Mouse (Mus musculus) midbrain, embryonic 14.5 days (tissue): ENCODE results near the gene 4921536K21Rik. TPM values are rescaled to one million over a fixed set of nuclear protein-coding genes. Genes with fewer than 3 reads are reported as not detected.

Source experiments
- ATAC-seq: fragments of 200-750 bp; cut with Nextera tagmentation; 2 replicates; pipeline ENCODE4 v1.8.0; 2017; ENCODE audit warnings: moderate number of reproducible peaks, moderate library complexity; ENCODE audit not compliant: low FRiP score, low TSS enrichment
- DNase-seq: peaks from one replicate; pipeline ENCODE4 v3.0.0-alpha.2; 2015
- H3K27ac ChIP-seq: fragments of 300-500 bp; sonication (generic); replicated peaks from 2 replicates; pipeline ENCODE4 v1.5.1; 2014; ENCODE audit warnings: mild to moderate bottlenecking, low read depth, low read length, moderate library complexity
- H3K27me3 ChIP-seq: fragments of 300-500 bp; sonication (generic); 2 replicates; pipeline ENCODE4 v1.6.1; 2014; ENCODE audit warnings: low read length, control low read depth, mixed read lengths; ENCODE audit not compliant: control insufficient read depth, insufficient read depth
- H3K36me3 ChIP-seq: fragments of 300-500 bp; sonication (generic); 2 replicates; pipeline ENCODE4 v1.6.1; 2014; ENCODE audit warnings: low read length, control low read depth; ENCODE audit not compliant: control insufficient read depth, insufficient read depth
- H3K4me1 ChIP-seq: fragments of 300-500 bp; sonication (generic); 2 replicates; pipeline ENCODE4 v1.6.1; 2014; ENCODE audit warnings: mild to moderate bottlenecking, antibody characterized with exemption, low read length, control low read depth; ENCODE audit not compliant: control insufficient read depth, insufficient read depth
- H3K4me2 ChIP-seq: fragments of 300-500 bp; sonication (generic); 2 replicates; pipeline ENCODE4 v1.6.1; 2014; ENCODE audit warnings: mild to moderate bottlenecking, low read length, moderate library complexity
- H3K4me3 ChIP-seq: fragments of 300-500 bp; sonication (generic); replicated peaks from 2 replicates; pipeline ENCODE4 v1.5.1; 2014; ENCODE audit warnings: low read depth, low read length
- H3K9ac ChIP-seq: fragments of 300-500 bp; sonication (generic); replicated peaks from 2 replicates; pipeline ENCODE4 v1.6.1; 2014; ENCODE audit warnings: mild to moderate bottlenecking, low read length, moderate library complexity
- H3K9me3 ChIP-seq: fragments of 300-500 bp; sonication (generic); 2 replicates; pipeline ENCODE4 v1.6.1; 2016; ENCODE audit warnings: low read length, control low read depth, mixed read lengths; ENCODE audit not compliant: control insufficient read depth
- WGBS: fragments of 180-500 bp; shearing (Covaris S2); extraction: QIAGEN DNeasy Blood & Tissue Kit; methylation state at CpG from one replicate; pipeline ENCODE4 v1.1.7; 2014; 5-methylcytosine and 5-hydroxymethylcytosine counted together
- polyA plus RNA-seq: library from polyadenylated mRNA; unstranded; fragments of >200 nt; fragmentation: Nextera tagmentation; extraction: Ambion mirVana; gene quantifications from 2 replicates; pipeline ENCODE4 v1.2.1, GENCODE M21; 2014

The 4921536K21Rik gene
- polyA plus RNA-seq, 1 experiment from 2014 or later = not detected

DNA sequence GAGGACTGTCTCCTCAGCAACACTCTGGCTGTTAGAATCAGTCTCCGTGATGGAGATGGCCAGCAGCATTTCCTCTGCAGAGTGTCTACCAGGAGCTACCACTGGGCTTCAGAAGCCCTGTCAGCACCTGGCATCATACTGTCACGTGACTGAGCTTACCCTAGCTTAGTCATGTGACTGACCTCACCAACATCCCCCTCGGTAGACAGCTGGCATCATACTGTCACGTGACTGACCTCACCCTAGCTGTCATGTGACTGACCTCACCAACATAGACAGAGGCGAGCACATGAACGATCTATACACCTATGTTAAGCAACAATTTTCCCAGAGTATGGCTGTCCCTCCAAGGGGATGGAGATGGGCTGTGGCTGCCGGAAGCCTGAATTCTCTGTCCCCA is 16.2 kb downstream of the 4921536K21Rik start:
- H3K9me3 ChIP-seq = no peaks in the 10 kb centered on the region
- H3K4me2 ChIP-seq = no peak overlapping the region
- DNase-seq (no peak), ATAC-seq (no peak)
- no peak overlapping the region for H3K27ac ChIP-seq
- no peak overlapping the region for H3K4me3 ChIP-seq
- H3K27me3 ChIP-seq = no peaks in the 10 kb centered on the region
- no peaks in the 10 kb centered on the region for H3K36me3 ChIP-seq
- no peaks in the 10 kb centered on the region for H3K4me1 ChIP-seq
- WGBS = 77% methylated on average over 7 of the region's 7 CpGs
- H3K9ac ChIP-seq = no peak overlapping the region

- H3K36me3 ChIP-seq = no peaks in the 10 kb centered on the region
- H3K9ac ChIP-seq = no peak overlapping the region
- DNase-seq = no peak
- no peak overlapping the region for H3K27ac ChIP-seq
- WGBS = 81% methylated on average over 6 of the region's 6 CpGs
- H3K4me2 ChIP-seq = no peak overlapping the region
- no peaks in the 10 kb centered on the region for H3K4me1 ChIP-seq
- no peak for ATAC-seq
- no peaks in the 10 kb centered on the region for H3K27me3 ChIP-seq
- H3K4me3 ChIP-seq = no peak overlapping the region
- H3K9me3 ChIP-seq = no peaks in the 10 kb centered on the region
Observed at GRCm38 (mm10) chr11:3876419-3876818, 18.5 kb downstream of the 4921536K21Rik start.

- peak overlapping the region; percentile 44 for H3K4me3 ChIP-seq
- H3K36me3 ChIP-seq = no peaks in the 10 kb centered on the region
- no peaks in the 10 kb centered on the region for H3K9me3 ChIP-seq
- H3K4me2 ChIP-seq = peak overlapping the region; percentile 73
- 31% methylated on average over 6 of the region's 6 CpGs for WGBS
- H3K9ac ChIP-seq = peak overlapping the region; percentile 60; the same call in 1 of the 2 replicates
- H3K27me3 ChIP-seq = peaks cover 12% of the 10 kb centered on the region
- H3K4me1 ChIP-seq = peaks cover 7% of the 10 kb centered on the region; the same call in 1 of the 2 replicates
- DNase-seq (peak; percentile 35), ATAC-seq (peak; percentile 6; the same call in 1 of the 2 replicates)
- 0 out of 2 replicates have a peak overlapping the region, but pooled peaks have one; percentile 26 for H3K27ac ChIP-seq
Observed at GRCm38 (mm10) chr11:3864343-3864742, 30.6 kb downstream of the 4921536K21Rik start.

DNA sequence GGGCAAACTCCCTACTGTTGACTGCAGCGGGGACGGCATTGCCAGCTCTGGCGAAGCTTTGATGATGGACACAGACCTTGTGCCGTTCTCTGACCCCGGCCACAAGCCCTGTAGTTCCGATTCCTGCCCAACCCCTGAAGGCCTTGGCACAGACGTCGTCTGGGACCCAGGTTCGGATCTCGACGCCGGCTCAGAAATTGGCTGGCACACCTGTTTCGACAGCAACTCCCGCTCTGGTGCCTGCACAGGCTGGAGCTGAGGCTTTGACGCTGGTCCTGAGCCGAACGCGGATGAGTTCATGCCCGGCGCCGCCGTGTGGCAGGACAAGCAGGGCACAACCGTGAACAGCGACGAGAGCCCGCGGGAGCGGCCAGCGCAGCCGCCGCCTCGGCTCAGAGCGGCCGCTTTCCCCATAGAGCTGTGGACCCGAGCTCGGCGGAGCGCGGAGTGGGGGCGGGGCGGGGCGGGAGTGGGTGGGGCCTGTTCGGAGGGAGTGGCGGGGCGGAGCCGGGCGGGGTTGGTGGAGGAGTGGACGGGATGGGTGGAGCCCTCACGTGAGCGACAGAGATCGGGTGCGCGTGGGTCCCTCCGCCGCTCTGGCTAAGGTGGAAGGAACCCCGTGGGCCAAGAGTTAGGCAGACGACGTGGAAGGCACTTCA is 31.3 kb downstream of the 4921536K21Rik start, which contains the start of gene Osbp2:
Gene Osbp2, minus strand, starts transcription at position 450 of the 659 bp plus-strand sequence.
- peak within 1 kb of the TSS; percentile 60 for H3K9ac ChIP-seq
- peak; percentile 87 for DNase-seq
- no peaks in the 10 kb centered on the region for H3K36me3 ChIP-seq
- H3K27me3 ChIP-seq = peaks cover 12% of the 10 kb centered on the region
- H3K9me3 ChIP-seq = no peaks in the 10 kb centered on the region
- peak; percentile 90 for ATAC-seq
- H3K4me3 ChIP-seq = peak within 1 kb of the TSS; percentile 44
- 0 out of 2 replicates have a peak within 1 kb of the TSS, but pooled peaks have one; percentile 26 for H3K27ac ChIP-seq
- peaks cover 7% of the 10 kb centered on the region; the same call in 1 of the 2 replicates for H3K4me1 ChIP-seq
- 3% methylated on average over 55 of the region's 58 CpGs for WGBS
- peak within 1 kb of the TSS; percentile 73 for H3K4me2 ChIP-seq

DNA sequence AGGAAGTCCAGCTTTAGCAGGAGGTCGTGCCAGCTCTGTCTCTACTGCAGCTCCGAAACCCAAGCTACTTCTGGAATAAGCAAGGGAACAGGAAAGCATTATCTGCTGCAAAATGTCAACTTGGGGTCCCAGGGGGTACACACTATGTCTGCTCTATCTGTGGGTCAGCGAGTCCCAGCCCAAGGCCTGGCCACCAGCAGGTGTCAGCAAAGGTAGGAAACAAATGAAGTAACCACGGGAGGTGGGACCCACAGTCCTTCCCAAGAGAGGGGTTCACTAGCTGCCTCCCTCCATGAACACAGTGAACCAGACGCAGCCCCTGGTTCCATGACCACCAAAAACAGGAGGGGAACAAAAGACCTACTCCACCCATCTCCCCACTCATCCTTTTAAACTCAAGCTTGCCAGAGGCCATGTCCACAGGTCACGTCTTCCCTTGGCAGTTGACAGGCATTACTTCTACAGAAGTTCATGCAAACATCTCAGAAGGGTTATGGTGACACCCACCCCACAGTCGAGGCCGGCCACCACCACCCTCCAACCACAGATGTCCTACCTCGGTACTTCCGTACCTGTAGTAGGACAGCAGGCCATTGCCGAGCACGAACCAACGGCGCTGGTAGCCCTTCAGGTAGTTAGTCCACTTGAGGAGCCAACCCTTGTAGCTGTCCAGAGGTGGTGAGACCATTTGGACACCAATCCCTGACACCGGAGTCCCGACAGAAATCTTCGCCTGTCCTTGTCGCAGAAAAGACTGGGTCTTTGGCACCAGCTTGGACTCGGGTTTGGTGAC is 32.0 kb downstream of the 4921536K21Rik start:
- peak overlapping the region; percentile 60; the same call in 1 of the 2 replicates for H3K9ac ChIP-seq
- no peaks in the 10 kb centered on the region for H3K36me3 ChIP-seq
- peak overlapping the region; percentile 44 for H3K4me3 ChIP-seq
- 79% methylated on average over 19 of the region's 19 CpGs for WGBS
- no peak overlapping the region for H3K27ac ChIP-seq
- peak overlapping the region; percentile 73 for H3K4me2 ChIP-seq
- H3K27me3 ChIP-seq = peaks cover 12% of the 10 kb centered on the region
- DNase-seq (no peak), ATAC-seq (no peak)
- no peaks in the 10 kb centered on the region for H3K9me3 ChIP-seq
- H3K4me1 ChIP-seq = peaks cover 7% of the 10 kb centered on the region; the same call in 1 of the 2 replicates

- H3K4me1 ChIP-seq = peaks cover 7% of the 10 kb centered on the region; the same call in 1 of the 2 replicates
- H3K27ac ChIP-seq = no peak overlapping the region
- DNase-seq = no peak
- no peak overlapping the region for H3K4me3 ChIP-seq
- no peak overlapping the region for H3K4me2 ChIP-seq
- H3K9ac ChIP-seq = no peak overlapping the region
- WGBS = 83% methylated on average over 4 of the region's 4 CpGs
- H3K9me3 ChIP-seq = no peaks in the 10 kb centered on the region
- peaks cover 10% of the 10 kb centered on the region for H3K27me3 ChIP-seq
- no peak for ATAC-seq
- no peaks in the 10 kb centered on the region for H3K36me3 ChIP-seq
Observed at GRCm38 (mm10) chr11:3860361-3860760, 34.5 kb downstream of the 4921536K21Rik start.

GRCm38 (mm10) chr11:3859778-3860177 is 35.1 kb downstream of the 4921536K21Rik start:
- WGBS = 91% methylated on average over 4 of the region's 4 CpGs
- ATAC-seq = no peak
- no peaks in the 10 kb centered on the region for H3K9me3 ChIP-seq

GRCm38 (mm10) chr11:3857902-3858301 is 37.0 kb downstream of the 4921536K21Rik start:
- H3K36me3 ChIP-seq = no peaks in the 10 kb centered on the region
- peaks cover 3% of the 10 kb centered on the region; the same call in 1 of the 2 replicates for H3K27me3 ChIP-seq
- no peak for DNase-seq
- H3K4me3 ChIP-seq = no peak overlapping the region
- H3K9me3 ChIP-seq = no peaks in the 10 kb centered on the region
- ATAC-seq = no peak
- H3K9ac ChIP-seq = no peak overlapping the region
- no peaks in the 10 kb centered on the region for H3K4me1 ChIP-seq
- WGBS = 75% methylated on average over 5 of the region's 5 CpGs
- no peak overlapping the region for H3K4me2 ChIP-seq
- H3K27ac ChIP-seq = no peak overlapping the region

More at GRCm38 (mm10) chr11:3859778-3860177, 35.1 kb downstream of the 4921536K21Rik start:
- no peak overlapping the region for H3K4me3 ChIP-seq
- no peaks in the 10 kb centered on the region for H3K36me3 ChIP-seq
- H3K27me3 ChIP-seq = peaks cover 7% of the 10 kb centered on the region; the same call in 1 of the 2 replicates
- no peak overlapping the region for H3K9ac ChIP-seq
- no peak overlapping the region for H3K4me2 ChIP-seq
- no peak for DNase-seq
- peaks cover 7% of the 10 kb centered on the region; the same call in 1 of the 2 replicates for H3K4me1 ChIP-seq
- H3K27ac ChIP-seq = no peak overlapping the region
